Mouse (Mus musculus): ENCODE data around the gene Map6d1.

Gene Map6d1

GRCm38 (mm10) chr16:20240468-20241414 lies at the start of gene Map6d1:
Gene Map6d1, minus strand, starts transcription at chr16:20241358.
- in situ Hi-C loops (cut with MboI, MseI) = no loop called here

- in situ Hi-C loops (cut with MboI, MseI) = no loop called here
Observed at GRCm38 (mm10) chr16:20280238-20280637, 39.1 kb upstream of the Map6d1 start.

GRCm38 (mm10) chr16:20279395-20279794 lies 38.2 kb upstream of the Map6d1 start:
- in situ Hi-C loops (cut with MboI, MseI) = no loop called here

GRCm38 (mm10) chr16:20272994-20273393 lies 31.8 kb upstream of the Map6d1 start:
- in situ Hi-C loops (cut with MboI, MseI) = no loop called here

- in situ Hi-C loops (cut with MboI, MseI) = no loop called here
Observed at GRCm38 (mm10) chr16:20271339-20271738, 30.2 kb upstream of the Map6d1 start.

- in situ Hi-C loops (cut with MboI, MseI) = no loop called here
Observed at GRCm38 (mm10) chr16:20265089-20265488, 23.9 kb upstream of the Map6d1 start.

GRCm38 (mm10) chr16:20257926-20258325 lies 16.8 kb upstream of the Map6d1 start:
- in situ Hi-C loops (cut with MboI, MseI) = no loop called here

- in situ Hi-C loops (cut with MboI, MseI) = no loop called here
Observed at GRCm38 (mm10) chr16:20248442-20249174, 7.5 kb upstream of the Map6d1 start.

GRCm38 (mm10) chr16:20247103-20247502 lies 5.9 kb upstream of the Map6d1 start:
- in situ Hi-C loops (cut with MboI, MseI) = no loop called here

GRCm38 (mm10) chr16:20238646-20239045 lies 2.5 kb downstream of the Map6d1 start:
- in situ Hi-C loops (cut with MboI, MseI) = no loop called here

- in situ Hi-C loops (cut with MboI, MseI) = no loop called here
Observed at GRCm38 (mm10) chr16:20237426-20237825, 3.7 kb downstream of the Map6d1 start.

- in situ Hi-C loops (cut with MboI, MseI) = no loop called here
Observed at GRCm38 (mm10) chr16:20234406-20234805, 6.8 kb downstream of the Map6d1 start.

GRCm38 (mm10) chr16:20228167-20228566 lies 13.0 kb downstream of the Map6d1 start:
- in situ Hi-C loops (cut with MboI, MseI) = loop anchor here (5.0 to 10.0 kb wide), 2 partner anchors 64 to 257 kb away; no protein-coding TSS in a partner anchor

- in situ Hi-C loops (cut with MboI, MseI) = loop anchor here (5.0 to 10.0 kb wide), 2 partner anchors 65 to 257 kb away; no protein-coding TSS in a partner anchor
Observed at GRCm38 (mm10) chr16:20227504-20227903, 13.7 kb downstream of the Map6d1 start.

- in situ Hi-C loops (cut with MboI, MseI) = loop anchor here (5.0 to 10.0 kb wide), 2 partner anchors 66 to 258 kb away; no protein-coding TSS in a partner anchor
Observed at GRCm38 (mm10) chr16:20226676-20227075, 14.5 kb downstream of the Map6d1 start.

- in situ Hi-C loops (cut with MboI, MseI) = loop anchor here in 1 of 2 experiments (10.0 kb wide), 1 partner anchor 262 kb away; no protein-coding TSS in a partner anchor
Observed at GRCm38 (mm10) chr16:20222726-20223125, 18.4 kb downstream of the Map6d1 start.

- in situ Hi-C loops (cut with MboI, MseI) = loop anchor here in 1 of 2 experiments (10.0 kb wide), 1 partner anchor 1909 kb away; no protein-coding TSS in a partner anchor
Observed at GRCm38 (mm10) chr16:20213591-20214226, 27.4 kb downstream of the Map6d1 start.

GRCm38 (mm10) chr16:20199501-20200201 lies 41.5 kb downstream of the Map6d1 start:
- in situ Hi-C loops (cut with MboI, MseI) = no loop called here

- in situ Hi-C loops (cut with MboI, MseI) = no loop called here
Observed at GRCm38 (mm10) chr16:20196962-20197361, 44.2 kb downstream of the Map6d1 start.

- in situ Hi-C loops (cut with MboI, MseI) = no loop called here
Observed at GRCm38 (mm10) chr16:20195546-20195945, 45.6 kb downstream of the Map6d1 start.

GRCm38 (mm10) chr16:20192043-20192442 lies 49.1 kb downstream of the Map6d1 start:
- in situ Hi-C loops (cut with MboI, MseI) = no loop called here

All from T-helper 17 cell (primary cell).